Mouse (Mus musculus): ENCODE measurements around the gene Anapc11. TPM values are rescaled to one million over a fixed set of nuclear protein-coding genes. Genes with fewer than 3 reads are reported as not detected.

The Anapc11 gene
- polyA plus RNA-seq, 1 experiment: not detected

DNA sequence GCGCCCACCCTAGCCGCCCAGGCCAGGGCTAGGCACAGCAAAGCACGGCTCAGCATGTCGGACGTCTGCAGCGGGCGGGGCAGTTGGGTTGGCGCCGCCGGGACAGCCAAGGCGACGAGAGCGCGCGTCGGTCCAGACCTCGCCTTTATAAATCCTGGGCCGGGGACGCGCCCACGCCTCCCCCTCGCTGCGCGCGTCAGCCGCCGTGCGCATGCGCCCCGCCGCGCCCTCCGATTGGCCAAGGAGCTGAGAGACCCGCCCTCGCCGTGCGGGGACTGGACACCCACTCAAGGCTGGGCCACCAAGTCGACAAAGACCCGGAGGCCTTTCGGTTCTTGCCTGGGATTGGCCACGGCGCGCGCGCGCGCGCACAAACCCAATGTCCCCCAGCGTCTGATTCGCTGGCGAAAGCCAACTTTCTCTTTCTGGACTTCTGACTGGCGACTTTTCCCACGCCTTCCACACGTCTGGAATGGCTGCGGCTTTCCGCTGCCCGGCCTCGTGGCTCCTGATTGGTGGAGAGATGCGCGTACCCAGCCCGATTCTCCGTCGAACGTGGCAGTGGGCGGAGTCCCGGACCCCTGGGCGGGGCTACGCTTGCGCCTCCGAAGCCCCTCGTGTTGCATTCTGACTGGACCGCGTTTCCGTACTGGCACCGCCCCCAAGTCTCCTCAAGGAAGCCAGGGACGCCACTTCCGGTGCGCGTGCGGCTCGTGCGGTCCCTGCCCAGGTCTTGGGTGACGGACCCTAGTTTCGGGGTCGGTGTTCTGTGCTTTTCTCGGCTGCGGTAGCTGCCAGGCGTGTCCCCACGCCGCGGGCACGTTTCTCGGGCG lies 25.3 kb upstream of the Anapc11 start, which contains the start of gene P4hb:
Gene P4hb (minus strand): TSS at position 502 of the 833 bp plus-strand sequence.
- Histone ChIP-seq H3K4me3 (ENCODE audit: insufficient read depth, low read depth, low read length) (peak within 1 kb of the TSS; percentile 85), H3K27ac (ENCODE audit: insufficient read depth, low read depth, low read length) (peak within 1 kb of the TSS; percentile 88), H3K4me1 (ENCODE audit: control insufficient read depth, insufficient read depth, low read length) (peaks cover 3% of the 10 kb centered on the region; the same call in 1 of the 2 replicates)
- no peak for TF ChIP-seq CTCF (IDR thresholded peaks at IDR 0.05; ENCODE audit: insufficient read depth, low read depth, low read length)
- TF ChIP-seq POLR2A (IDR thresholded peaks at IDR 0.05; ENCODE audit: insufficient read depth, low read depth, low read length): peak; percentile 92
- WGBS: under 1% methylated on average over 93 of the region's 94 CpGs

DNA sequence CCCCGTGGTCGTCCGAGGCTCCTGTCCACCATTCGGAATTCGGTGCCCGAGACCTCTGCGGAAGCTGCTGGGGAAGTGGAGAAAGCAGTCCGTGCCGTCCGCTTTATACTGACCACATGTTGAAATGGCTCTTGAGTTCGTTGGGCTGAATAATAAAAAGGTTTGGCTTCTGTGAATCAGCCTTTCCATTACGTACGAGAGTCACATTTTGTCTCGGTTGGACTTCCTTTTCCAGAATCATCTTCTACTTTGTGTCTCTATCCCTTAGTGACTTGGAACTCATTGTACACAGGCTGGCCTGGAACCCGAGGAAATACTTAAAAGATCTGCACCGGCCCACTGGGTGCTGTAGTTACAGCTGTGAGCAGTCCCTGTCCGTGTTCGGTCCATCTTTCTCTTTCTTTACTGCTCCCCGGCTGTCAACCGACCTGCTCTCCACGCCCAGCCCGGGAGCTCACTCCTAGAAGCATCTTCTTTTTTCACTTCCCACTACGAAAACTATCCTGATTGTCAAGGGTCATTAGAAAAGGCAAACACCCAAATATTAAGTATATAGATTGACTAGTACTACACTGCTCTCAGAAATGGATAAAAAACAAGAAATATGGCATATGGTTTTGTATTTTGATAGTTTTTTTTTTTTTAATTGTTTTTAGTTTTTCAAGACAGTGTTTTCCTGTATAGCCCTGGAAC lies 24.5 kb upstream of the Anapc11 start:
- WGBS: under 1% methylated on average over 23 of the region's 23 CpGs
- Histone ChIP-seq H3K27ac (ENCODE audit: insufficient read depth, low read depth, low read length) (peak overlapping the region; percentile 88), H3K4me3 (ENCODE audit: insufficient read depth, low read depth, low read length) (peak overlapping the region; percentile 85), H3K4me1 (ENCODE audit: control insufficient read depth, insufficient read depth, low read length) (peaks cover 3% of the 10 kb centered on the region; the same call in 1 of the 2 replicates)
- TF ChIP-seq CTCF (IDR thresholded peaks at IDR 0.05; ENCODE audit: insufficient read depth, low read depth, low read length) (no peak), POLR2A (IDR thresholded peaks at IDR 0.05; ENCODE audit: insufficient read depth, low read depth, low read length) (no peak)

DNA sequence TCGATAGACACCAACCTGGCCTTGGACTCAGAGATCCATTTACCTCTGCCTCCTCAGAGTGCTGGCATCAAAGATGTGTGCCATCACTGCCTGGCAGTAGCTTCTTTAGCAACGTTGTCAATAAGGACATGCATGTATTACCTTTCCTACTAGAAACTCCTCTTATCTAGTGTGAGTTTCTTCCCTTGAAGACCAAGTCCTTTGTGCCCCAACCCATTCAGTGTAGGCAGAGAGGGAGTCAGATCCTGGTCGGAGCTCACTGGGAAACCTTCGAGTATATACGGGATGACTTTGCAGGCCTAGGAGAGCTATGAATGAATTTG lies 24.0 kb upstream of the Anapc11 start:
- peaks cover 5% of the 10 kb centered on the region; the same call in 1 of the 2 replicates for H3K4me1 ChIP-seq (ENCODE audit: control insufficient read depth, insufficient read depth, low read length)
- H3K4me3 ChIP-seq (ENCODE audit: insufficient read depth, low read depth, low read length): no peak overlapping the region
- WGBS: 30% methylated on average over 5 of the region's 5 CpGs
- no peak overlapping the region for H3K27ac ChIP-seq (ENCODE audit: insufficient read depth, low read depth, low read length)
- TF ChIP-seq POLR2A (IDR thresholded peaks at IDR 0.05; ENCODE audit: insufficient read depth, low read depth, low read length) (no peak), CTCF (IDR thresholded peaks at IDR 0.05; ENCODE audit: insufficient read depth, low read depth, low read length) (no peak)

DNA sequence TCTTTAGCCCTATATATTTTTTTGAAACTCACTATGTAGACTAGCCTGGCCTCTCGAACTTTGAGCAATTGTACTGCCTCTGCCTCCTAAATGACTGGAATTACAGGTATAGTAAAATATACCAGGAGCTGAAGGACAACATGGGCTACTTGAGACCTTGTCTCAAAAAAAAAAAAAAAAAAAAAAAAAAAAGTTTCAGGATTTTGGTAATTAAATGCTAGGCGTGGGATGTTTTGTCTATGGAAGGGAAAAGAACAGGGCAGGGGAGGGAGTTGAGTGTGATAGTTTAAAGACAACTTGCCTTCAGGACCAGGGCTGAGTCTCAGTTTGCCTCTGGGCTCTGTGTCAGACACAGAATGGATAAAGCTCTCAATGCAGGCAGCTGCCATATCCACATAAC lies 23.2 kb upstream of the Anapc11 start:
- H3K27ac ChIP-seq (ENCODE audit: insufficient read depth, low read depth, low read length): no peak overlapping the region
- H3K4me3 ChIP-seq (ENCODE audit: insufficient read depth, low read depth, low read length): no peak overlapping the region
- TF ChIP-seq POLR2A (IDR thresholded peaks at IDR 0.05; ENCODE audit: insufficient read depth, low read depth, low read length) (no peak), CTCF (IDR thresholded peaks at IDR 0.05; ENCODE audit: insufficient read depth, low read depth, low read length) (no peak)
- H3K4me1 ChIP-seq (ENCODE audit: control insufficient read depth, insufficient read depth, low read length): peaks cover 13% of the 10 kb centered on the region
- 74% methylated on average over 2 of the region's 2 CpGs for WGBS

DNA sequence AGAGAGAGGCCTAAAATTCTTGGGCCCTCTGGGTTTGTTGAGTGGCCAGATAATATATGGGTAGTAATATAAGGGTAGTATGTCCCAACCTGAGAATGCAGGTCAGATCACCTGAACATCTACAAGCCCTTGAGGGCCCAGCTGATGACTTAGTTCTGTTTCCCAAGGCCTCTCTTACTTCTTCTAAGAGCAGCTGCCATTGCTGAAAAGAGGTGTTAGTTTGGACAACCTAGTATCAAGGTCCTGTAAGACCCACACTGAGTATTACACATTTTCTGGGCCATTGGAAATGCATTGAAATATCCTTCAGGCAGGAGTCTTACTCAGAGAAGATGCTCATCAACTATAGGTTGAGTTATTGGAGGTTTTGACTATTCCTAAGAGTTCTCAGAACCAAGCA lies 22.3 kb upstream of the Anapc11 start:
- H3K4me1 ChIP-seq (ENCODE audit: control insufficient read depth, insufficient read depth, low read length): peaks cover 18% of the 10 kb centered on the region
- H3K27ac ChIP-seq (ENCODE audit: insufficient read depth, low read depth, low read length): no peak overlapping the region
- no peak for TF ChIP-seq POLR2A (IDR thresholded peaks at IDR 0.05; ENCODE audit: insufficient read depth, low read depth, low read length)
- TF ChIP-seq CTCF (IDR thresholded peaks at IDR 0.05; ENCODE audit: insufficient read depth, low read depth, low read length): no peak
- no peak overlapping the region for H3K4me3 ChIP-seq (ENCODE audit: insufficient read depth, low read depth, low read length)

DNA sequence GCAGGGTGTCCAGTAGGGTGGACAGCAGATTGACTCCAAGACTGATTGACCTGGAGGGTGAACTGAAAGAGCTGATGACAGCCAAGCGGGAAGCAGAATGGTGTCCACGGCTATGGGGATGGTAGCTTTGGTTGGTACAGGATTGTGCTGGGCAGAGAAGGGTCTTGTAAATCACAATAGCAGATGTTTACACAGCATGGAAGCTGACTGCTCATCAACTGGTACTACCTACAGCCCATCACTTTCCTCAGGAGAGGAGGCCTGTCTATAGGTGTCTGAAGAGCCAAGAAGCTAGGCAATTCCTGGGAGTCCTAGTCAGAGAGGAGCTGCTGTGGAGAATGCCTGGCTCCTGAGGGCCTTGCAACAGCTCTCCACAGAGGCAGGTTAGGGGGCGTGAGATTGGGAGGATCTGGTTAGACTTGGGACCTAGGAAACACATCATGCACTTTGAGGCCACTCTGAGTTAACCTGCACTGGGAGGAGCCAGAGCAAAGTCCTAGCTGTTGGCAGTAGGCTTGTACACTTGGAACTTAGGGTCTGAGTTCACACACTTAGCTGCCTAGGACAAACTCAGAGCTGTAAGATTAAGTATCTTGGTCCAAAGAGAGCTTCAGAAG lies 21.7 kb upstream of the Anapc11 start:
- no peak overlapping the region for H3K4me3 ChIP-seq (ENCODE audit: insufficient read depth, low read depth, low read length)
- no peak for TF ChIP-seq POLR2A (IDR thresholded peaks at IDR 0.05; ENCODE audit: insufficient read depth, low read depth, low read length)
- no peak for TF ChIP-seq CTCF (IDR thresholded peaks at IDR 0.05; ENCODE audit: insufficient read depth, low read depth, low read length)
- no peak overlapping the region for H3K27ac ChIP-seq (ENCODE audit: insufficient read depth, low read depth, low read length)
- H3K4me1 ChIP-seq (ENCODE audit: control insufficient read depth, insufficient read depth, low read length): peaks cover 16% of the 10 kb centered on the region
- 91% methylated on average over 3 of the region's 3 CpGs for WGBS

DNA sequence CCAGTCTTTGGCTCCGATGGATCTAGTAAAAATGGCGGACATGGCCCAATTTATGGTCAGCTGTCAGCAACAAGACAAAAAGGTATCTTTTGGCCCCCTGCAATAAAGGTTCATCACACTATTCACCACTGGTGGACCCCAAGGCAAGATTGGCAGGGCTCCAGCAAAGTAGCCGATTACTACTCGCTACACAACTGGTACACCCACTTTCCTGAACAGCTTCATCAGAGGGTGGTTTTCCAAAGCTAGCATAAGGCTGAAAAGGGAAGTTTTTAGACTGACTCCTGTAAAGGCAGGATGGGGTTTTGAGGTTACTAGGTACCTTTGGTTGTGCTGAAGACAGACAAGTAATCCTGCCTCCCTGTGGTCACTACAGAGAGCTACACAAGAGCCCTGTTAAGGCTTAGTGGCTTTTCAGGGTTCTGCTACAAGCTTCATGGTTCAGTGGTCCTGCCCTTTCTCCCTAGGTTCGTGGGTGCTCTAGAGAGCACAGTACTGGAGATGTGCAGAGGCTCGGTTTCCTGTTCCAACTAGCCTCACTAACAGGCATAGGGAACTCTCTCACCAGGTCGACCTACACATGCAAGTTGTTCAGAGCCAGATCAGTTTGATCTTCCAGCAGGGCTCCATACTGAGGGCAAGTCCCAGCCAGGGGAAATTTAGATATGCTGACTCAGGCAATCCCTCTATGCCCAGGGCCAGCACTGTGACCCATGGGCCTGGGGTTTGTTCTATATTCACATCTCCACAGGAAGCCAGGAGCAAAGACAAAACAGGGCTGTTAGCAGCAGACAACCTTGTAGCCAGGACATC lies 20.8 kb upstream of the Anapc11 start:
- Histone ChIP-seq H3K4me3 (ENCODE audit: insufficient read depth, low read depth, low read length) (no peak overlapping the region), H3K27ac (ENCODE audit: insufficient read depth, low read depth, low read length) (no peak overlapping the region), H3K4me1 (ENCODE audit: control insufficient read depth, insufficient read depth, low read length) (peaks cover 20% of the 10 kb centered on the region)
- TF ChIP-seq CTCF (IDR thresholded peaks at IDR 0.05; ENCODE audit: insufficient read depth, low read depth, low read length) (no peak), POLR2A (IDR thresholded peaks at IDR 0.05; ENCODE audit: insufficient read depth, low read depth, low read length) (no peak)
- WGBS: 77% methylated on average over 7 of the region's 7 CpGs

DNA sequence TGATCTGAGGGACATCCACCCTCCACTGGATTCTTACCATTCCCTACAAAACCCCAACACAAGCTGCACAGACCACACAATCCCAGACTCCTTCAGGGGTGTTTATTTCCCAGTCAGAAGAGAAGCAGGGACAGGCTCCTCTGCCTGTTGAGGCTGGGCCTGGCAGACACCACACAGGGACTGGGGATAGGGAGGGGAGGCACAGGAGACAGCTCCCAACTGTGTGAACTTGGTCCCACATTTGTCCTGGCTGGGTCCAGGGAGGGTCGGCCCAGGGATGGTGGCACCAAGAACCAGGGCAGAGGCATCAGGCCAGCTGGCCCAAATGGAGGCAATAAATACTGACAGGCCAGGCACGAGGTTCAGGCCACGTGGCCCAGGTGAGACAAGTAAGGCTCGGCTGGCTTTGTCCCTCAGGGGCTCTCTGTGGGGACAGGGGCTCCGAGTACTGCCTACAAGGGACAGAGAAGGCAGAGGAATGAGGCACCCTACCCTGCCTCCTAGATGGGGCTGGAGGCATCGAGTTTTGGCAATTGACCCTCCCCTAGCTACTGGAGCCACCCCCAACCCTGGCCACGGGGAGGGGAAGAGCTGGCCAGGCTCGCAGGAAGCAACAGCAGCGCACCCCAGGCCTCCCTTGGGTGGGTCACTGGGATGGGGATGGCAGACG lies 20.1 kb upstream of the Anapc11 start:
- WGBS: 75% methylated on average over 10 of the region's 10 CpGs
- peaks cover 20% of the 10 kb centered on the region for H3K4me1 ChIP-seq (ENCODE audit: control insufficient read depth, insufficient read depth, low read length)
- no peak overlapping the region for H3K27ac ChIP-seq (ENCODE audit: insufficient read depth, low read depth, low read length)
- no peak overlapping the region for H3K4me3 ChIP-seq (ENCODE audit: insufficient read depth, low read depth, low read length)
- TF ChIP-seq CTCF (IDR thresholded peaks at IDR 0.05; ENCODE audit: insufficient read depth, low read depth, low read length) (no peak), POLR2A (IDR thresholded peaks at IDR 0.05; ENCODE audit: insufficient read depth, low read depth, low read length) (no peak)
